27 mouse cellular contexts compared by ENCODE assay signal in the genomic region with DNA sequence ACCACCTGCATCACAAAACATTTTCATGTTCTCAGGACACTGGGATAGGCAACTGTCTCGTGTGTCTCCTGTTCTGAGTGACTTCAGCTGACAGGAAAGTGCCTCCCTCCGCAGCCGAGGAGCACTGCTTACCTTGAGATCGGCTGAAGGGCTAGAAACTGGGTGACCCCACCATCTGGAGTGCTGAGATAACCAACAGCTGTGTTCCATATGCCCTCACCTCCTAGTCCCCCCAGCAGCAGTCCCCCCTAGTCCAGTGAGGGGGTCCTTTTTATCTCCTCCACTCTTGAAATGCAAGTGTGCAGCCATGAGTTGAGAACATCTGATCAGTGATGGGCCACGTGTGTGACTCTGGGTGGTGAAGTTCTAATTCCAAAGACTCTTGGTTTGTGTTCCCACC. TPM values are rescaled to one million over a fixed set of nuclear protein-coding genes. Genes with fewer than 3 reads are reported as not detected.
DNase-seq lines count a peak whose midpoint lies in the region; ATAC-seq lines count a peak whose summit lies in the region.
"Had no signal": no experiment of that assay in that cellular context is flagged by ENCODE, and none has a peak within 500 bp of the region (broad histone marks: within the 10 kb centered on the region; RNA-seq: fewer than 3 reads in every experiment).

No protein-coding gene starts in this region.

- no peaks in the 10 kb centered on the region for H3K27me3 ChIP-seq in liver, embryonic 11.5 days (replicated peaks; ENCODE audit: control insufficient read depth, insufficient read depth, low read length)
- peaks cover 16% of the 10 kb centered on the region for H3K27me3 ChIP-seq in liver, embryonic 12.5 days (replicated peaks)
- peaks cover 11% of the 10 kb centered on the region; the same call in 1 of the 2 replicates for H3K27me3 ChIP-seq in liver, embryonic 15.5 days
- H3K27me3 ChIP-seq: embryonic facial prominence, embryonic 13.5 days had no signal

- H3K36me3 ChIP-seq in liver, embryonic 11.5 days (ENCODE audit: control insufficient read depth, insufficient read depth, low read length) = no peaks in the 10 kb centered on the region
- H3K36me3 ChIP-seq in liver, embryonic 12.5 days = no peaks in the 10 kb centered on the region
- no peaks in the 10 kb centered on the region for H3K36me3 ChIP-seq in liver, embryonic 15.5 days (replicated peaks)
- H3K36me3 ChIP-seq: embryonic facial prominence, embryonic 10.5 days; embryonic facial prominence, embryonic 13.5 days; forebrain, embryonic 12.5 days; forebrain, embryonic 15.5 days; heart, embryonic 10.5 days; heart, embryonic 13.5 days had no signal

- DNase-seq in liver, embryonic 11.5 days (ENCODE audit: low spot score) = no peak
- DNase-seq in urinary bladder, postnatal 36 days (ENCODE audit: low spot score in 2 of 2) = no peak
- DNase-seq: adrenal gland, postnatal 10 days; adrenal gland, postnatal 36 days; cerebellum, adult 18-20 months; cerebellum, adult 9-11 months; cerebellum, postnatal 25 days; embryo, embryonic 11 days; gastrocnemius, postnatal 10 days; gastrocnemius, postnatal 36 days; heart, adult 2 months; heart, postnatal 14 days; heart, postnatal 4 days had no signal

- 0 out of 2 replicates have a peak, but pooled peaks cover 4% of the 10 kb centered on the region for H3K4me1 ChIP-seq in liver, embryonic 11.5 days (replicated peaks; ENCODE audit: control insufficient read depth, insufficient read depth, low read length)
- H3K4me1 ChIP-seq in liver, embryonic 12.5 days = peaks cover 24% of the 10 kb centered on the region
- H3K4me1 ChIP-seq in liver, embryonic 15.5 days (replicated peaks) = peaks cover 25% of the 10 kb centered on the region
- H3K4me1 ChIP-seq: embryonic facial prominence, embryonic 13.5 days; forebrain, embryonic 12.5 days; forebrain, embryonic 15.5 days had no signal

- no peak overlapping the region for H3K9ac ChIP-seq in liver, embryonic 11.5 days (ENCODE audit: low read depth, low read length)
- H3K9ac ChIP-seq in liver, embryonic 12.5 days = peak overlapping the region; percentile 36; the same call in 1 of the 2 replicates
- H3K9ac ChIP-seq in liver, embryonic 15.5 days = no peak overlapping the region
- H3K9ac ChIP-seq: embryonic facial prominence, embryonic 13.5 days; forebrain, embryonic 12.5 days; forebrain, embryonic 15.5 days; heart, embryonic 13.5 days; hindbrain, embryonic 14.5 days had no signal

- no peak overlapping the region for H3K4me3 ChIP-seq in liver, embryonic 11.5 days (ENCODE audit: low read depth, low read length)
- H3K4me3 ChIP-seq in liver, embryonic 12.5 days = no peak overlapping the region
- no peak overlapping the region for H3K4me3 ChIP-seq in liver, embryonic 15.5 days (replicated peaks)
- H3K4me3 ChIP-seq: embryonic facial prominence, embryonic 10.5 days; embryonic facial prominence, embryonic 13.5 days; erythroblast, embryonic 14.5 days; forebrain, embryonic 12.5 days; forebrain, embryonic 15.5 days; heart, adult 2 months; heart, embryonic 10.5 days; heart, embryonic 13.5 days had no signal

- no peaks in the 10 kb centered on the region for H3K9me3 ChIP-seq in liver, embryonic 11.5 days (ENCODE audit: control insufficient read depth, low read length)
- H3K9me3 ChIP-seq in liver, embryonic 12.5 days (replicated peaks) = no peaks in the 10 kb centered on the region
- H3K9me3 ChIP-seq in liver, embryonic 15.5 days (replicated peaks) = no peaks in the 10 kb centered on the region
- H3K9me3 ChIP-seq: embryonic facial prominence, embryonic 10.5 days; embryonic facial prominence, embryonic 13.5 days; forebrain, embryonic 12.5 days; forebrain, embryonic 15.5 days; heart, embryonic 10.5 days; heart, embryonic 13.5 days had no signal

- WGBS in liver, embryonic 11.5 days = 29% methylated on average over 5 of the region's 5 CpGs
- 7% methylated on average over 5 of the region's 5 CpGs for WGBS in liver, embryonic 12.5 days (ENCODE audit: insufficient replicate concordance)
- WGBS in liver, embryonic 15.5 days (ENCODE audit: insufficient replicate concordance) = 24% methylated on average over 5 of the region's 5 CpGs

- no peak overlapping the region for H3K4me2 ChIP-seq in liver, embryonic 11.5 days
- H3K4me2 ChIP-seq in liver, embryonic 12.5 days = peak overlapping the region; percentile 20; the same call in 1 of the 2 replicates
- H3K4me2 ChIP-seq in liver, embryonic 15.5 days = no peak overlapping the region
- H3K4me2 ChIP-seq: embryonic facial prominence, embryonic 13.5 days; forebrain, embryonic 12.5 days; forebrain, embryonic 15.5 days; heart, embryonic 13.5 days; hindbrain, embryonic 14.5 days had no signal

- peak; percentile 82 for ATAC-seq in liver, embryonic 11.5 days (replicated peaks; ENCODE audit: low FRiP score)
- peak; percentile 83 for ATAC-seq in liver, embryonic 12.5 days
- peak; percentile 75 for ATAC-seq in liver, embryonic 15.5 days (ENCODE audit: insufficient read depth)
- ATAC-seq in megakaryocyte-erythroid progenitor cell, adult 5-6 weeks (replicated peaks; ENCODE audit: low FRiP score, low TSS enrichment, poor library complexity, severe bottlenecking) = peak; percentile 46; the same call in 1 of the 2 replicates
- ATAC-seq in activated CD4-positive, CD25-positive, alpha-beta regulatory T cell, adult 4 months = no peak
- ATAC-seq: CD4-positive, CD25-positive, alpha-beta regulatory T cell, adult 4 months; forebrain, embryonic 15.5 days; hindbrain, postnatal 0 days had no signal

- no peak overlapping the region for H3K27ac ChIP-seq in liver, embryonic 11.5 days (ENCODE audit: low read depth, low read length)
- H3K27ac ChIP-seq in liver, embryonic 12.5 days = peak overlapping the region; percentile 49
- no peak overlapping the region; the same call in 1 of the 2 replicates for H3K27ac ChIP-seq in liver, embryonic 15.5 days (replicated peaks)
- H3K27ac ChIP-seq: embryonic facial prominence, embryonic 10.5 days; embryonic facial prominence, embryonic 13.5 days; forebrain, embryonic 12.5 days; forebrain, embryonic 15.5 days; heart, adult 2 months; heart, embryonic 10.5 days; heart, embryonic 13.5 days; hindbrain, embryonic 14.5 days; hindbrain, postnatal 0 days had no signal

RNA-seq across cellular contexts. Expression of a gene that starts 27.3 kb away (rescaled TPM):
- polyA plus RNA-seq in liver, embryonic 11.5 days (2014; fragmentation: Nextera tagmentation; extraction: Ambion mirVana) = 290 and 303 TPM in 2 replicates
- 487 and 506 TPM in 2 replicates for polyA plus RNA-seq in liver, embryonic 12.5 days (2016; fragmentation: Nextera tagmentation; extraction: Ambion mirVana)
- 437 and 467 TPM in 2 replicates for polyA plus RNA-seq in liver, embryonic 15.5 days (2015; fragmentation: Nextera tagmentation; extraction: Ambion mirVana)
- 185 and 204 TPM in 2 replicates for total RNA-seq in megakaryocyte-erythroid progenitor cell, adult 5-6 weeks (2014; fragmentation: Nextera tagmentation)
- 100 and 151 TPM in 2 replicates for total RNA-seq in megakaryocyte-erythroid progenitor cell, adult 5-6 weeks (2017)
- polyA plus RNA-seq in activated CD4-positive, CD25-positive, alpha-beta regulatory T cell, adult 4 months (2017; shearing (Covaris generic)) = 10 to 100 TPM; 14.0 to 17.0 TPM

Comparison
In these comparisons a context has a peak if more than half of its experiments do, and no peak if none do; other contexts are left out.
1. RNA of a gene that starts 27.3 kb away (polyA plus RNA-seq): 487 to 506 TPM in liver, embryonic 12.5 days, 437 to 467 TPM in liver, embryonic 15.5 days and 290 to 303 TPM in liver, embryonic 11.5 days; 14.0 to 17.0 TPM in activated CD4-positive, CD25-positive, alpha-beta regulatory T cell, adult 4 months; every median in the first group is over 10 times any median in the second.